Mouse (Mus musculus) testis, adult 2 months (tissue): ENCODE measurements around the gene Cdc42ep4. TPM values are rescaled to one million over a fixed set of nuclear protein-coding genes. Genes with fewer than 3 reads are reported as not detected.

ENCODE experiments used
- H3K27ac ChIP-seq: fragments of 200-500 bp; 2 replicates; pipeline ENCODE4 v1.5.1; 2012; ENCODE audit warnings: low read depth, low read length; ENCODE audit not compliant: control insufficient read depth, insufficient read depth
- H3K27me3 ChIP-seq: fragments of 200-500 bp; 2 replicates; pipeline ENCODE4 v1.6.1; 2012; ENCODE audit warnings: mild to moderate bottlenecking, low read length, moderate library complexity; ENCODE audit not compliant: control insufficient read depth, insufficient read depth
- H3K36me3 ChIP-seq: fragments of 200-500 bp; 2 replicates; pipeline ENCODE4 v1.6.1; 2012; ENCODE audit warnings: mild to moderate bottlenecking, low read length; ENCODE audit not compliant: control insufficient read depth, insufficient read depth
- H3K4me1 ChIP-seq: fragments of 200-500 bp; 2 replicates; pipeline ENCODE4 v1.6.1; 2012; ENCODE audit warnings: low read length; ENCODE audit not compliant: control insufficient read depth, insufficient read depth
- H3K4me3 ChIP-seq: fragments of 200-500 bp; 2 replicates; pipeline ENCODE4 v1.5.1; 2012; ENCODE audit warnings: low read depth, mild to moderate bottlenecking, low read length, moderate library complexity, mixed read lengths; ENCODE audit not compliant: control insufficient read depth
- CTCF ChIP-seq: fragments of 200-500 bp; IDR thresholded peaks from 2 replicates; pipeline ENCODE4 v1.5.1; 2012; ENCODE audit warnings: low read depth, mild to moderate bottlenecking, inconsistent platforms, low read length, moderate library complexity; ENCODE audit not compliant: control insufficient read depth, insufficient read depth, insufficient replicate concordance
- POLR2A ChIP-seq: fragments of 200-500 bp; IDR thresholded peaks from 2 replicates; pipeline ENCODE4 v1.6.1; 2012; ENCODE audit warnings: low read depth, mild to moderate bottlenecking, inconsistent platforms, low read length, moderate library complexity; ENCODE audit not compliant: control insufficient read depth
- polyA plus RNA-seq: library from polyadenylated mRNA; depleted of rRNA; stranded (reverse); fragments of >200 nt; gene quantifications from 2 replicates; pipeline ENCODE4 v1.2.3, GENCODE M21; 2012

Gene Cdc42ep4
- polyA plus RNA-seq, 1 experiment, result 27.4 TPM

GRCm38 (mm10) chr11:113736848-113737552 is 14.7 kb downstream of the Cdc42ep4 start:
- Histone ChIP-seq H3K36me3 (peaks cover 3% of the 10 kb centered on the region; the same call in 1 of the 2 replicates), H3K4me1 (peaks cover 17% of the 10 kb centered on the region)
- TF ChIP-seq POLR2A (no peak), CTCF (no peak)

DNA sequence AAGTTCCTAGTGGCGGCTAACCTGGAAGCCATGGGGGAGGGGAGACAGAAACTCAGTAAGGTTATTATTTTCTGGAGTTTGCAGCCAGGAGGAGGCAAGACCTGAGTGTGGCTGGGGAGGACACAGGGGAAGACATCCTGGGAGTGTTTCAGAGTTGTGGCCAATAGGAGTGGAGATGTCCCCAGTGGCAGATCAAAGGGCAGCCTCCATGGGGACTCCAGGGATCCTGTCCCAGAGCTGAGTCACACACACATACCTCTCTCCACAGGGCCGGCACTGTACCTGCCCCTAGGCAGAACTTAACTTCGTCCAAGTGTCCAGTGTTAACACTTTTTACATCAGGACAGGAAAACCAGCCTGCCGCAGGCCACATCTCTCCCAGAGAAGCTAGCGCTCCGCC is 16.5 kb downstream of the Cdc42ep4 start:
- H3K4me1 ChIP-seq, result peaks cover 25% of the 10 kb centered on the region
- no peak overlapping the region for H3K27ac ChIP-seq
- TF ChIP-seq CTCF, result no peak
- no peak for TF ChIP-seq POLR2A
- peaks cover 3% of the 10 kb centered on the region; the same call in 1 of the 2 replicates for H3K36me3 ChIP-seq
- no peak overlapping the region for H3K4me3 ChIP-seq
- H3K27me3 ChIP-seq, result no peaks in the 10 kb centered on the region

More at GRCm38 (mm10) chr11:113736848-113737552, 14.7 kb downstream of the Cdc42ep4 start:
- H3K27ac ChIP-seq, result no peak overlapping the region
- H3K27me3 ChIP-seq, result no peaks in the 10 kb centered on the region
- no peak overlapping the region for H3K4me3 ChIP-seq

DNA sequence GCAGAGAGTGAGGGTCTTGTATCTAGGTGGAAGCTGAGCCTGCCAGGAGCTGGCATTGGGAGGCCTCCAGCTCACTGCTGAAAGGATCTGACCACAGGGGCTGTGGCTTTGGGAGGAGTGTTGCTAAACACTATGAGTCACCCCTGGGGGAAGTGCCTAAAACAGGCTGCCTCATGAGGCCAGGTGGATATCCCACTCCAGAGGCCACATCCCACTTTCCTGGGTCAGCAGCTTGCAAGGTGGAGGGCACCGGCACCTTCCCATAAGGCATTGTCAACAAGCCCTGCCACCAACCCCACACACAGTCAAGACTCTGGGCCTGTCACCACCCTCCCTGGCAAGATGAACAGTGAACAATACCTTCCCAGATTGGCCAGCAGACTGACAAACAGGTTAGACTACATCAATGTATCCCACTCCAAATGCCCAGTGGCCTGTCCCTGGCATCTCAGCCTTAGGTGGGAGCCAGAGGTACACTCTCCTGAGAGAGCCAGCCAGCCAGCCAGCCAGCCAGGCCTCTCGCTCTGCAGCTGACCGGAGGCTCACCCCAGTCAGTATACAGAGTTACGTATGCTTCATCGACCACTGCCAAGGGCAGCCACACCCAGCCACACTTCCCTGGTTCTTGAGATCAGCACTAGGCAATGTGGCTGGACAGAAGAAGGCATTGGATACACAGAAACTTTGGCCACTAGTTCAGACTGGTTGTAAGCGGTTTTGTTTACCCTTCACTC is 17.9 kb downstream of the Cdc42ep4 start:
- Histone ChIP-seq H3K27ac (no peak overlapping the region), H3K27me3 (no peaks in the 10 kb centered on the region), H3K36me3 (peaks cover 3% of the 10 kb centered on the region; the same call in 1 of the 2 replicates), H3K4me1 (peaks cover 29% of the 10 kb centered on the region), H3K4me3 (no peak overlapping the region)
- no peak for TF ChIP-seq CTCF
- no peak for TF ChIP-seq POLR2A

GRCm38 (mm10) chr11:113731945-113732612 is 19.6 kb downstream of the Cdc42ep4 start:
- Histone ChIP-seq H3K4me1 (peaks cover 30% of the 10 kb centered on the region), H3K27me3 (no peaks in the 10 kb centered on the region), H3K4me3 (no peak overlapping the region), H3K27ac (no peak overlapping the region), H3K36me3 (peaks cover 2% of the 10 kb centered on the region)
- no peak for TF ChIP-seq CTCF
- TF ChIP-seq POLR2A, result no peak

DNA sequence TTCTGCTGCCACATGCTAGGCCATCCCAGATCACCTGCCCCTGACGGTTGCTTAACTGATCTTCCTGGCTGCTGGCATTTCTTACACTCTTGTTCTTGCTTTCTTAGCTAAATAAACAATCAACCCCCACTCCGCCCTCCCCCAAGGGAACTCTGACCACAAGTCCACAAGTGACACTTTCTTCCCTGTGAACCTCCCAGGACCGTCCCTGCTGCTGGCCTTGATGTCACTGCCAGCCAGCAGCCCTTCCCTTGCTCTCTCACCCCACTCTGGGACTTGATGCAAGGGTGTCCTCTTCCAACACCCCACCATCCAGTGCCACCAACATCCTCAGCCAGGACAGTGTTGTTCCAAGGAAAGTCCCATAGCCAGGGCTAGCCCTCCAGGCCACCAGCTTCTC is 20.8 kb downstream of the Cdc42ep4 start:
- peaks cover 30% of the 10 kb centered on the region for H3K4me1 ChIP-seq
- TF ChIP-seq CTCF (no peak), POLR2A (no peak)
- H3K4me3 ChIP-seq, result no peak overlapping the region
- peaks cover 2% of the 10 kb centered on the region for H3K36me3 ChIP-seq
- H3K27me3 ChIP-seq, result no peaks in the 10 kb centered on the region
- H3K27ac ChIP-seq, result no peak overlapping the region

DNA sequence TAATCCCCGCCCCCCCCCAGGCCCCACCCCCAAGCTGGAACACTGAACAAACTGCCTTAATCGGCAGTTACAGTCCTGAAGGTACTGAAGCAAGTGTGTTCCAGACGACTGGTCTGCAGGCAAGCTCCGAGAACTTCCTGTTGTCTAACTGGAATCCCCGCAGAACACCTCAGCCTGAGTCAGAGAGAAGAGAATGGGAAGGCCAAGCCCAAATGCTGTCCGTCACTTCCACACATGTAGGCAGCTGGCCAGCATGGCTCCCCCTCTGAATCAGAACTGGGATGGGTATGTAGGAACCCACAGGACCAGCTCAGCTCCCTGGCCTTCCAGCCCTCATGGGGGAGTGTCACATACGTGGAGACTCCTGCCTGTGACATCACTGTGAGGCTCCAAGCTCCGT is 21.8 kb downstream of the Cdc42ep4 start:
- Histone ChIP-seq H3K4me3 (no peak overlapping the region), H3K4me1 (peaks cover 27% of the 10 kb centered on the region), H3K36me3 (peaks cover 2% of the 10 kb centered on the region), H3K27ac (peak overlapping the region; percentile 65), H3K27me3 (no peaks in the 10 kb centered on the region)
- TF ChIP-seq POLR2A (no peak), CTCF (no peak)

- H3K4me3 ChIP-seq, result no peak overlapping the region
- H3K36me3 ChIP-seq, result peaks cover 2% of the 10 kb centered on the region
- TF ChIP-seq CTCF (no peak), POLR2A (no peak)
- no peaks in the 10 kb centered on the region for H3K27me3 ChIP-seq
- peaks cover 24% of the 10 kb centered on the region for H3K4me1 ChIP-seq
- H3K27ac ChIP-seq, result peak overlapping the region; percentile 55; the same call in 1 of the 2 replicates
Observed at GRCm38 (mm10) chr11:113729239-113729638, 22.4 kb downstream of the Cdc42ep4 start.
